In genomic region chr12:64810081-64810480, GRCm38 (mm10) we compare ENCODE assay signal across 25 mouse cellular contexts.
"Had no signal": no experiment of that assay in that cellular context is flagged by ENCODE, and none has a peak within 500 bp of the region (broad histone marks: within the 10 kb centered on the region; RNA-seq: fewer than 3 reads in every experiment).

No protein-coding gene starts in this region.

- H3K27ac ChIP-seq: gastrocnemius, adult 2 months; heart, embryonic 10.5 days; hindbrain, embryonic 10.5 days; hindbrain, embryonic 12.5 days; hindbrain, embryonic 14.5 days; kidney, postnatal 0 days; layer of hippocampus, adult 2 months; left cerebral cortex, adult 2 months; limb, embryonic 10.5 days; limb, embryonic 12.5 days; liver, embryonic 13.5 days; liver, embryonic 15.5 days had no signal

- DNase-seq: gastrocnemius, adult 2 months; gastrocnemius, postnatal 10 days; gastrocnemius, postnatal 25 days; heart, adult 18-20 months; heart, postnatal 10 days; heart, postnatal 4 days; kidney, postnatal 25 days; kidney, postnatal 4 days; liver; liver, embryonic 13.5 days had no signal

- H3K4me1 ChIP-seq: heart, embryonic 10.5 days; heart, embryonic 12.5 days; hindbrain, embryonic 10.5 days; hindbrain, embryonic 12.5 days; limb, embryonic 12.5 days; liver, embryonic 13.5 days; liver, embryonic 15.5 days had no signal

- H3K9me3 ChIP-seq: heart, embryonic 10.5 days; heart, embryonic 12.5 days; hindbrain, embryonic 10.5 days; hindbrain, embryonic 12.5 days; limb, embryonic 10.5 days; limb, embryonic 12.5 days; liver, embryonic 13.5 days; liver, embryonic 15.5 days had no signal

- H3K4me2 ChIP-seq: heart, embryonic 12.5 days; hindbrain, embryonic 12.5 days; hindbrain, embryonic 14.5 days; limb, embryonic 12.5 days; liver, embryonic 11.5 days; liver, embryonic 13.5 days; liver, embryonic 15.5 days had no signal

- H3K4me3 ChIP-seq: gastrocnemius, adult 2 months; heart, embryonic 10.5 days; heart, embryonic 12.5 days; hindbrain, embryonic 10.5 days; hindbrain, embryonic 12.5 days; layer of hippocampus, adult 2 months; left cerebral cortex, adult 2 months; limb, embryonic 10.5 days; limb, embryonic 12.5 days; liver, embryonic 13.5 days; liver, embryonic 15.5 days had no signal

- ATAC-seq: hindbrain, embryonic 16.5 days; inflammation-experienced regulatory T-cells, adult 6 months; intestine, postnatal 0 days had no signal

- H3K36me3 ChIP-seq: heart, embryonic 10.5 days; heart, embryonic 12.5 days; hindbrain, embryonic 10.5 days; hindbrain, embryonic 12.5 days; limb, embryonic 10.5 days; limb, embryonic 12.5 days; liver, embryonic 13.5 days; liver, embryonic 15.5 days had no signal

- H3K9ac ChIP-seq: heart, embryonic 12.5 days; hindbrain, embryonic 12.5 days; hindbrain, embryonic 14.5 days; limb, embryonic 12.5 days; liver, embryonic 13.5 days; liver, embryonic 15.5 days had no signal

- H3K27me3 ChIP-seq: heart, embryonic 12.5 days; hindbrain, embryonic 12.5 days; limb, embryonic 12.5 days; liver, embryonic 13.5 days; liver, embryonic 15.5 days had no signal
